Mouse (Mus musculus): ENCODE measurements around the gene Bcas3.

Bcas3 gene

GRCm38 (mm10) chr11:85524841-85525500 lies 172.0 kb downstream of the Bcas3 start:
- in situ Hi-C loops (cut with MboI; ENCODE audit: unreplicated experiment in 2 of 2): loop anchor here in 1 of 2 experiments (5.0 to 25.0 kb wide), 2 partner anchors 297 to 437 kb away; no protein-coding TSS in a partner anchor

- in situ Hi-C loops (cut with MboI; ENCODE audit: unreplicated experiment in 2 of 2): no loop called here
Measured at GRCm38 (mm10) chr11:85525501-85525885, 172.5 kb downstream of the Bcas3 start.

- in situ Hi-C loops (cut with MboI; ENCODE audit: unreplicated experiment in 2 of 2): no loop called here
Measured at GRCm38 (mm10) chr11:85525979-85526775, 173.2 kb downstream of the Bcas3 start.

- in situ Hi-C loops (cut with MboI; ENCODE audit: unreplicated experiment in 2 of 2): no loop called here
Measured at GRCm38 (mm10) chr11:85527261-85527660, 174.3 kb downstream of the Bcas3 start.

GRCm38 (mm10) chr11:85529531-85530285 lies 176.7 kb downstream of the Bcas3 start:
- in situ Hi-C loops (cut with MboI; ENCODE audit: unreplicated experiment in 2 of 2): no loop called here

GRCm38 (mm10) chr11:85540989-85541388 lies 188.0 kb downstream of the Bcas3 start:
- in situ Hi-C loops (cut with MboI; ENCODE audit: unreplicated experiment in 2 of 2): no loop called here

- in situ Hi-C loops (cut with MboI; ENCODE audit: unreplicated experiment in 2 of 2): no loop called here
Measured at GRCm38 (mm10) chr11:85543311-85543710, 190.3 kb downstream of the Bcas3 start.

- in situ Hi-C loops (cut with MboI; ENCODE audit: unreplicated experiment in 2 of 2): no loop called here
Measured at GRCm38 (mm10) chr11:85545602-85546001, 192.6 kb downstream of the Bcas3 start.

- in situ Hi-C loops (cut with MboI; ENCODE audit: unreplicated experiment in 2 of 2): no loop called here
Measured at GRCm38 (mm10) chr11:85547966-85548365, 195.0 kb downstream of the Bcas3 start.

- in situ Hi-C loops (cut with MboI; ENCODE audit: unreplicated experiment in 2 of 2): no loop called here
Measured at GRCm38 (mm10) chr11:85549651-85550050, 196.7 kb downstream of the Bcas3 start.

GRCm38 (mm10) chr11:85555066-85555465 lies 202.1 kb downstream of the Bcas3 start:
- in situ Hi-C loops (cut with MboI; ENCODE audit: unreplicated experiment in 2 of 2): no loop called here

- in situ Hi-C loops (cut with MboI; ENCODE audit: unreplicated experiment in 2 of 2): no loop called here
Measured at GRCm38 (mm10) chr11:85555721-85556120, 202.8 kb downstream of the Bcas3 start.

GRCm38 (mm10) chr11:85565068-85565467 lies 212.1 kb downstream of the Bcas3 start:
- in situ Hi-C loops (cut with MboI; ENCODE audit: unreplicated experiment in 2 of 2): no loop called here

- in situ Hi-C loops (cut with MboI; ENCODE audit: unreplicated experiment in 2 of 2): no loop called here
Measured at GRCm38 (mm10) chr11:85571040-85571439, 218.1 kb downstream of the Bcas3 start.

GRCm38 (mm10) chr11:85571936-85572335 lies 219.0 kb downstream of the Bcas3 start:
- in situ Hi-C loops (cut with MboI; ENCODE audit: unreplicated experiment in 2 of 2): no loop called here

- in situ Hi-C loops (cut with MboI; ENCODE audit: unreplicated experiment in 2 of 2): no loop called here
Measured at GRCm38 (mm10) chr11:85572590-85572989, 219.6 kb downstream of the Bcas3 start.

GRCm38 (mm10) chr11:85574496-85574895 lies 221.5 kb downstream of the Bcas3 start:
- in situ Hi-C loops (cut with MboI; ENCODE audit: unreplicated experiment in 2 of 2): no loop called here

- in situ Hi-C loops (cut with MboI; ENCODE audit: unreplicated experiment in 2 of 2): no loop called here
Measured at GRCm38 (mm10) chr11:85577816-85578645, 225.1 kb downstream of the Bcas3 start.

GRCm38 (mm10) chr11:85584086-85584485 lies 231.1 kb downstream of the Bcas3 start:
- in situ Hi-C loops (cut with MboI; ENCODE audit: unreplicated experiment in 2 of 2): no loop called here

GRCm38 (mm10) chr11:85593636-85594035 lies 240.7 kb downstream of the Bcas3 start:
- in situ Hi-C loops (cut with MboI; ENCODE audit: unreplicated experiment in 2 of 2): no loop called here

Measured in v-Abl transformed pro-B cells (cell line).